25 mouse cellular contexts compared by ENCODE assay signal in genomic region chr11:17917905-17918304, GRCm38 (mm10).
"Had no signal": no experiment of that assay in that cellular context is flagged by ENCODE, and none has a peak within 500 bp of the region (broad histone marks: within the 10 kb centered on the region; RNA-seq: fewer than 3 reads in every experiment).

No protein-coding gene starts in this region.

- H3K27ac ChIP-seq: gastrocnemius, adult 2 months; heart, adult 2 months; heart, embryonic 13.5 days; heart, embryonic 15.5 days; hindbrain, embryonic 13.5 days; hindbrain, embryonic 15.5 days; hindbrain, postnatal 0 days; kidney, embryonic 15.5 days; kidney, postnatal 0 days; limb, embryonic 12.5 days; limb, embryonic 15.5 days had no signal

- H3K4me3 ChIP-seq: gastrocnemius, adult 2 months; heart, adult 2 months; heart, embryonic 13.5 days; heart, embryonic 15.5 days; hindbrain, embryonic 13.5 days; hindbrain, embryonic 15.5 days; kidney, embryonic 15.5 days; limb, embryonic 12.5 days; limb, embryonic 15.5 days had no signal

- H3K4me2 ChIP-seq: heart, embryonic 11.5 days; heart, embryonic 13.5 days; heart, embryonic 15.5 days; hindbrain, embryonic 13.5 days; hindbrain, embryonic 15.5 days; kidney, embryonic 15.5 days; limb, embryonic 12.5 days; limb, embryonic 15.5 days had no signal

- H3K9ac ChIP-seq: heart, embryonic 13.5 days; heart, embryonic 15.5 days; hindbrain, embryonic 13.5 days; hindbrain, embryonic 15.5 days; kidney, embryonic 15.5 days; limb, embryonic 12.5 days; limb, embryonic 15.5 days had no signal

- H3K36me3 ChIP-seq: heart, embryonic 13.5 days; heart, embryonic 15.5 days; hindbrain, embryonic 13.5 days; hindbrain, embryonic 15.5 days; kidney, embryonic 15.5 days; limb, embryonic 12.5 days; limb, embryonic 15.5 days had no signal

- ATAC-seq: hindbrain, postnatal 0 days; intestine, embryonic 16.5 days had no signal

- H3K4me1 ChIP-seq: heart, embryonic 13.5 days; heart, embryonic 15.5 days; hindbrain, embryonic 13.5 days; hindbrain, embryonic 15.5 days; kidney, embryonic 15.5 days; limb, embryonic 12.5 days; limb, embryonic 15.5 days had no signal

- H3K9me3 ChIP-seq: heart, embryonic 13.5 days; heart, embryonic 15.5 days; hindbrain, embryonic 13.5 days; hindbrain, embryonic 15.5 days; kidney, embryonic 15.5 days; limb, embryonic 12.5 days; limb, embryonic 15.5 days had no signal

- H3K27me3 ChIP-seq: heart, embryonic 13.5 days; heart, embryonic 15.5 days; hindbrain, embryonic 13.5 days; hindbrain, embryonic 15.5 days; kidney, embryonic 15.5 days; limb, embryonic 12.5 days; limb, embryonic 15.5 days had no signal

- DNase-seq: gastrocnemius, adult 2 months; gastrocnemius, postnatal 10 days; gastrocnemius, postnatal 25 days; heart, adult 2 months; heart, postnatal 14 days; heart, postnatal 36 days; kidney, adult 11 months; kidney, adult 2 months; kidney, adult 9 months; kidney, postnatal 14 days; kidney, postnatal 36 days; layer of hippocampus, adult 9-11 months; layer of hippocampus, postnatal 36 days; left cerebral cortex, postnatal 4 days had no signal
